Mouse (Mus musculus): ENCODE data around the gene Gkap1. TPM values are rescaled to one million over a fixed set of nuclear protein-coding genes. Genes with fewer than 3 reads are reported as not detected.

Gene Gkap1
- polyA plus RNA-seq, 1 experiment from 2014 or later = 14.7 TPM

DNA sequence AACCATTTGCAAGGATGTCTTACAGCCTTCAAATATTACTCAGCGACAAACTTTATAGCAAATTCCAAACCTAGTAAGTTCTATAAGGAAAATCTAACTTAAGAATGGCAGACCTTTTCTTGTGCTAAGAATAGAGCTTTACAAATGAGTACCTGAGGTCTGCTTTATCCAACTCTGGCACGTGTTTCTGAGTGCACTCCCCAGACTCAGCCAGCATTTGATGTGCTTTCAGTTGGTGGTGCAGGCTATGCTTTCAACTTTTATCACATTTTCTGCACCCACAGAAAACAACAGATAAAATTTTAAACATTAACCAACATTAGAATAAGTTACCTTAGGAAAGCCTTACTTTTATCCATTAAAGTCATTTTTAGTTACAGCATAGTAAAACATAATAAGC, 63.0 kb downstream of the Gkap1 start:
- H3K4me3 ChIP-seq (ENCODE audit: low read depth, low read length) = no peak overlapping the region
- no peak for TF ChIP-seq CTCF (IDR thresholded peaks at IDR 0.05; ENCODE audit: low read depth)
- WGBS = 55% methylated on average over 2 of the region's 2 CpGs

DNA sequence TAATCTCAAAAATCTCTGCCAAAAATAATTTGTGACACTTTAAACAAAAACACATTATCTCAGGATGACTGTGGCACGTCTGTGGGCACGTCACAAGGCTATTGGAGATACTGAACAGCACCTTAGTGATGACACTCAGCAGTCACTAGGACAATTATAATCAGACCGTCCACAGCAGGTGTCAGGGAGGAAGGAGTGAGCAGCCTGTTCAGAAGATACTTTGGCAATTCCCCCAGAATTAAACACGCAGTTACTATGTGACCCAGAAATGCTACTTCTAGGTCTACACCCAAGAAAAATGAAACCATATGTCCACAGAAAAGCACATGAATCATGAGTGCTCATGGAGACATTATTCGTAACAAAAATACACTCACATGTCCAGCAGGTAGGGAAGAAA, 65.1 kb downstream of the Gkap1 start:
- ATAC-seq = no peak
- Histone ChIP-seq H3K36me3 (ENCODE audit: control insufficient read depth, insufficient read depth) (no peaks in the 10 kb centered on the region), H3K9ac (ENCODE audit: low read depth, low read length) (no peak overlapping the region), H3K27me3 (replicated peaks; ENCODE audit: control insufficient read depth, insufficient read depth, low read length) (no peaks in the 10 kb centered on the region), H3K27ac (ENCODE audit: low read depth, low read length) (no peak overlapping the region), H3K4me1 (replicated peaks; ENCODE audit: control insufficient read depth, insufficient read depth, low read length) (no peaks in the 10 kb centered on the region), H3K4me2 (replicated peaks; ENCODE audit: low read depth) (no peak overlapping the region), H3K4me3 (ENCODE audit: low read depth, low read length) (no peak overlapping the region), H3K9me3 (ENCODE audit: control insufficient read depth) (no peaks in the 10 kb centered on the region)
- TF ChIP-seq CTCF (IDR thresholded peaks at IDR 0.05; ENCODE audit: low read depth) = no peak
- WGBS = 58% methylated on average over 5 of the region's 5 CpGs

More for the DNA sequence above, 63.0 kb downstream of the Gkap1 start:
- Histone ChIP-seq H3K9ac (ENCODE audit: low read depth, low read length) (no peak overlapping the region), H3K27ac (ENCODE audit: low read depth, low read length) (no peak overlapping the region), H3K4me2 (replicated peaks; ENCODE audit: low read depth) (no peak overlapping the region), H3K27me3 (replicated peaks; ENCODE audit: control insufficient read depth, insufficient read depth, low read length) (no peaks in the 10 kb centered on the region), H3K9me3 (ENCODE audit: control insufficient read depth) (no peaks in the 10 kb centered on the region), H3K4me1 (replicated peaks; ENCODE audit: control insufficient read depth, insufficient read depth, low read length) (no peaks in the 10 kb centered on the region), H3K36me3 (ENCODE audit: control insufficient read depth, insufficient read depth) (no peaks in the 10 kb centered on the region)
- no peak for ATAC-seq

DNA sequence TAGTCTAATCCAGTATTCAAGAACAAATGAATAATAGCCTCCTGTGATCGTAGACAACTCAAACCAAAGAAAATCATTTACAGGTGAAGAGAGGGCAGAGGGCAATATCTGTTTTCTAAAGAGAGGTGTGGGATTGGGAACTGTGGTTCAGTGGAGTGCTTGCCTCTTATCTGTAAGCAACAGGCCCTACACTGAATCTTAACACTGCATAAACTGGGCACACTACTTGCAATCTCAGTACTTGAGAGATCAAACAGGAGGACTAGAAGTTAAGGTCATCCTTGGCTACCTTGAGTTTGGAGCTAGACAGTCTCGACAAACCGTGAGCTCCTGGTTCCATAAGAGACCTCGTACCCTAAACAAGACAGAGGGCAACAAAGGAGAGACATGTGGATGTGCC, 69.4 kb downstream of the Gkap1 start:
- ATAC-seq = no peak
- Histone ChIP-seq H3K9ac (ENCODE audit: low read depth, low read length) (no peak overlapping the region), H3K4me1 (replicated peaks; ENCODE audit: control insufficient read depth, insufficient read depth, low read length) (no peaks in the 10 kb centered on the region), H3K4me3 (ENCODE audit: low read depth, low read length) (no peak overlapping the region), H3K27me3 (replicated peaks; ENCODE audit: control insufficient read depth, insufficient read depth, low read length) (no peaks in the 10 kb centered on the region), H3K27ac (ENCODE audit: low read depth, low read length) (no peak overlapping the region), H3K36me3 (ENCODE audit: control insufficient read depth, insufficient read depth) (no peaks in the 10 kb centered on the region), H3K9me3 (ENCODE audit: control insufficient read depth) (no peaks in the 10 kb centered on the region), H3K4me2 (replicated peaks; ENCODE audit: low read depth) (no peak overlapping the region)
- TF ChIP-seq CTCF (IDR thresholded peaks at IDR 0.05; ENCODE audit: low read depth) = no peak
- 75% methylated on average over 4 of the region's 4 CpGs for WGBS

DNA sequence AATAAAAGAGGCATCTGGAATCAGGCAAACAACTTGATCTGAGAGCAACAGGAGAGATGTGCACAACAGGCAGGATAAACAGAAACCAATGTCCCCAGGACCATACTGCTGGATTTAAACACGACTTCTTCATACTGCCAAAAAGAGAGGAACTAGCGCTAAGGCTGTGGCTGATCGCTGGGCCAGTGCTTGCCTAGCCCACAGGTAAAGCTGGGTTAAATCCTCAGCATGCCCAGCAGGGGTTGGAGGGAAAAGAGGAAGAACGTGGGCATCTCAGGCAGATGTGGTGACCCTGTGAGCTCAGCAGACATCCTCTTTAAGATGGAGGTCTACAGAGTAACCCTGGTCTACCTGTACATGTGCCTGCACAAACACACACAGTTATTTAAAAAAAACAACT, 70.5 kb downstream of the Gkap1 start:
- ATAC-seq = no peak
- 58% methylated on average over 4 of the region's 4 CpGs for WGBS
- no peaks in the 10 kb centered on the region for H3K9me3 ChIP-seq (ENCODE audit: control insufficient read depth)

DNA sequence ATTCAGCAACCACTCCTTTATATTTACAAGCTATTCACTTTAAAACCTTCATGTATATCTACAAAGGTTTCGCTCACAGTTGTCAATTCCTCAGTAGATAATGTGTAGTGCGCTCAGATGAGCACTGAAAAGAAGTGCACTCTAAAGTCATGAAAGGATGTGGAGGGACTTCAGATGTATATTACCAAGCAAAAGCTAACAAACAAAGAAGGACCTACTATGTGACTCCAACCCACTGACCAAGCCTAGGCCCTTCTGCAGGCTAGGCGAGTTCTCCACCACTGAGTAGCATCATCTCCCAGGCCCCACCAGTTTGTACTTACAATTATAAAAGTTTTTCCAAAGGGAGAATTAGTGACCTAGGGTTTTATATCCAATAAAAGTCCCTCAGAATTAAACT, 71.3 kb downstream of the Gkap1 start:
- TF ChIP-seq CTCF (IDR thresholded peaks at IDR 0.05; ENCODE audit: low read depth) = no peak
- H3K36me3 ChIP-seq (ENCODE audit: control insufficient read depth, insufficient read depth) = no peaks in the 10 kb centered on the region
- H3K27me3 ChIP-seq (replicated peaks; ENCODE audit: control insufficient read depth, insufficient read depth, low read length) = no peaks in the 10 kb centered on the region
- no peaks in the 10 kb centered on the region for H3K9me3 ChIP-seq (ENCODE audit: control insufficient read depth)
- no peak overlapping the region for H3K4me3 ChIP-seq (ENCODE audit: low read depth, low read length)
- no peak overlapping the region for H3K9ac ChIP-seq (ENCODE audit: low read depth, low read length)
- no peak overlapping the region for H3K4me2 ChIP-seq (replicated peaks; ENCODE audit: low read depth)
- H3K4me1 ChIP-seq (replicated peaks; ENCODE audit: control insufficient read depth, insufficient read depth, low read length) = no peaks in the 10 kb centered on the region
- H3K27ac ChIP-seq (ENCODE audit: low read depth, low read length) = no peak overlapping the region
- ATAC-seq = no peak
- 93% methylated on average over 3 of the region's 3 CpGs for WGBS

More for the DNA sequence above, 70.5 kb downstream of the Gkap1 start:
- Histone ChIP-seq H3K4me2 (replicated peaks; ENCODE audit: low read depth) (no peak overlapping the region), H3K4me1 (replicated peaks; ENCODE audit: control insufficient read depth, insufficient read depth, low read length) (no peaks in the 10 kb centered on the region), H3K36me3 (ENCODE audit: control insufficient read depth, insufficient read depth) (no peaks in the 10 kb centered on the region), H3K9ac (ENCODE audit: low read depth, low read length) (no peak overlapping the region), H3K4me3 (ENCODE audit: low read depth, low read length) (no peak overlapping the region), H3K27me3 (replicated peaks; ENCODE audit: control insufficient read depth, insufficient read depth, low read length) (no peaks in the 10 kb centered on the region), H3K27ac (ENCODE audit: low read depth, low read length) (no peak overlapping the region)
- no peak for TF ChIP-seq CTCF (IDR thresholded peaks at IDR 0.05; ENCODE audit: low read depth)

DNA sequence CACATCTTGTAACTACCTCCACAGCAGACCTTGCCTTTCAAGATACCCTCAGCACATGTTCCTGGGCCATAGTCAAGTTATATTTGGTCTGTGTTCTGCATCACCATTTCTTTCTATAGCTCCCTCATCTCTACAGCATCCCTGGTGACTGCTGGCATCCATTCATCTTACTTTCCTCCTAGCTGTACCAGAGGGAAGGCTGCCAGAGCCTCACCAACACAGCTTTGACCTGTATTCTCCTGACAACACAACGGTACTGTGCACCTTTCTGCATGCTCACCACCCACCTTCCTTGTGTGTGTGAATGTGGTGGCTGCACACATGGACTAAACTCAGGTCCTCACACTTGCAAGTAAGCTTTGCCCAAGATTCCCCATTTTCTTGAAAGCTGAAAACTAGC, 72.6 kb downstream of the Gkap1 start:
- Histone ChIP-seq H3K36me3 (ENCODE audit: control insufficient read depth, insufficient read depth) (0 out of 2 replicates have a peak, but pooled peaks cover 3% of the 10 kb centered on the region), H3K27me3 (replicated peaks; ENCODE audit: control insufficient read depth, insufficient read depth, low read length) (no peaks in the 10 kb centered on the region), H3K27ac (ENCODE audit: low read depth, low read length) (no peak overlapping the region), H3K4me2 (replicated peaks; ENCODE audit: low read depth) (no peak overlapping the region), H3K4me3 (ENCODE audit: low read depth, low read length) (no peak overlapping the region), H3K9ac (ENCODE audit: low read depth, low read length) (no peak overlapping the region), H3K4me1 (replicated peaks; ENCODE audit: control insufficient read depth, insufficient read depth, low read length) (no peaks in the 10 kb centered on the region), H3K9me3 (ENCODE audit: control insufficient read depth) (no peaks in the 10 kb centered on the region)
- no peak for TF ChIP-seq CTCF (IDR thresholded peaks at IDR 0.05; ENCODE audit: low read depth)
- no peak for ATAC-seq
- WGBS = 86% methylated on average over 1 of the region's 1 CpGs

DNA sequence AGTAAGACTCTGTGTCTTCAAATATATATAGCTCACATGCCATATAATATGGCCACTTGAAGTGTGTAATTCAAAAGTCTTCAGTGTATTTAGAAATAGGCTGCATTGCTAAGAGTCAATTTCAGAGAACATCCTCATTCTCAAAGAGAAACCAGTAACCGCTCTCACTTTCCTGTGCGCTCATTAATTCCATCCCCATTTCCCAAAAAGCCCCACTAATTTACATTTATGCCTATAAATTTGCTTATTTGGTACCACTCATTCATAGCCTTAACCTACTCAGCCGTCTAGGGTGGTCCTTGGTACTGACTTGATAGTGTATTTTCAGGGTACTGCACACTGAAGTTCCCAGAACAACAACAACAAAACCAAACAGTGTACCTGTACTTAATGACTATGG, 73.6 kb downstream of the Gkap1 start:
- Histone ChIP-seq H3K4me2 (replicated peaks; ENCODE audit: low read depth) (no peak overlapping the region), H3K27me3 (replicated peaks; ENCODE audit: control insufficient read depth, insufficient read depth, low read length) (no peaks in the 10 kb centered on the region), H3K36me3 (ENCODE audit: control insufficient read depth, insufficient read depth) (peaks cover 13% of the 10 kb centered on the region; the same call in 1 of the 2 replicates), H3K9ac (ENCODE audit: low read depth, low read length) (no peak overlapping the region), H3K9me3 (ENCODE audit: control insufficient read depth) (no peaks in the 10 kb centered on the region), H3K27ac (ENCODE audit: low read depth, low read length) (no peak overlapping the region), H3K4me1 (replicated peaks; ENCODE audit: control insufficient read depth, insufficient read depth, low read length) (no peaks in the 10 kb centered on the region), H3K4me3 (ENCODE audit: low read depth, low read length) (no peak overlapping the region)
- no peak for TF ChIP-seq CTCF (IDR thresholded peaks at IDR 0.05; ENCODE audit: low read depth)
- 93% methylated on average over 3 of the region's 3 CpGs for WGBS
- no peak for ATAC-seq
